Mouse (Mus musculus): ENCODE measurements around the gene Capzb. TPM values are rescaled to one million over a fixed set of nuclear protein-coding genes. Genes with fewer than 3 reads are reported as not detected.
A peak's percentile ranks its signal among the peaks of the same experiment; 100 is the strongest.

Capzb gene
- total and polyA plus RNA-seq, 3 experiments = 86.4 to 388 (median 160) TPM

DNA sequence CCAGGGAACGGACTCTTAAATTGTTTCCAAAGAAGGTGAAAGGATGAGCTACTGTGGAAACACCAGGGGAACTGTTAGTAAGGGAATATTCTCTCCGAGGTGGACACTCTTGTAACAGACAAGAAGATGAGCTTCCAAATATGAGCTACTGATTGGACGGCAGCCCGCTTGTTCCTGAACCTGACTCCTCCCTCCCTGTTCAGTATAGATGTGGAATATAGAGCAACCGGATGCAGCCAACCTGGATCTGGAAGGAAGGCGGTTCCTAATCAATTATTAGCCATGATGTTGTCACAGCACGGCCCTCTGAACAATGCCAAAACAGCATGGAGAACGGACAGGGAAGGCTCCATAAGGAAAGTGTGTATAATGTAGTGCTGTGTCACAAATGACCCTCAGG, 27.4 kb upstream of the Capzb start:
- no peak overlapping the region for H3K4me2 ChIP-seq (ENCODE audit: insufficient read depth, low read depth, poor library complexity, severe bottlenecking)
- H3K27me3 ChIP-seq (replicated peaks) = no peaks in the 10 kb centered on the region
- H3K4me1 ChIP-seq (ENCODE audit: control insufficient read depth in 1 of 2, insufficient read depth in 2 of 2) = peaks cover 3 to 20% of the 10 kb centered on the region in 2 experiments; a peak in 3 of 4 replicates
- H3K9me3 ChIP-seq (replicated peaks; ENCODE audit: low read length) = no peaks in the 10 kb centered on the region
- H3K79me2 ChIP-seq (replicated peaks; ENCODE audit: control insufficient read depth, extremely low read depth, insufficient read depth, poor library complexity, severe bottlenecking) = no peaks in the 10 kb centered on the region
- in situ Hi-C loops (cut with MboI; ENCODE audit: low pct_ligation_motif_present, low pct_unique_long_range_greater_than_20kb, low sequenced_read_pairs) = no loop called here
- no peak for DNase-seq (ENCODE audit: extremely low read depth)
- no peak overlapping the region for H3K4me3 ChIP-seq (replicated peaks in 1 of 3; ENCODE audit: low read depth in 2 of 3, low read length in 2 of 3, poor library complexity in 1 of 3)
- TF ChIP-seq MEF2A (IDR thresholded peaks at IDR 0.05; ENCODE audit: borderline replicate concordance, low read depth, low read length) (no peak), ZNF384 (IDR thresholded peaks at IDR 0.05; ENCODE audit: low read depth, low read length) (no peak), ETS1 (conservative IDR thresholded peaks at IDR 0.05; ENCODE audit: low read depth, low read length) (no peak), JUN (IDR thresholded peaks at IDR 0.05; ENCODE audit: insufficient read depth, low read depth, low read length) (no peak), CHD1 (IDR thresholded peaks at IDR 0.05; ENCODE audit: low read depth, low read length) (no peak), RCOR1 (conservative IDR thresholded peaks at IDR 0.05; ENCODE audit: low read depth, low read length) (no peak), UBTF (IDR thresholded peaks at IDR 0.05; ENCODE audit: low read depth, low read length) (no peak), NRF1 (IDR thresholded peaks at IDR 0.05; ENCODE audit: low read depth, low read length) (no peak), PAX5 (IDR thresholded peaks at IDR 0.05; ENCODE audit: low read length) (no peak), SIN3A (IDR thresholded peaks at IDR 0.05; ENCODE audit: low read length) (no peak), SMC3 (IDR thresholded peaks at IDR 0.05; ENCODE audit: low read depth, low read length) (no peak), MXI1 (IDR thresholded peaks at IDR 0.05; ENCODE audit: low read depth, low read length) (no peak)
- H3K27ac ChIP-seq (ENCODE audit: insufficient read depth, low read depth) = no peak overlapping the region
- H3K36me3 ChIP-seq (replicated peaks in 1 of 2; ENCODE audit: control insufficient read depth in 1 of 2, insufficient read depth in 1 of 2, low read length in 1 of 2) = no peaks in the 10 kb centered on the region
- dilution Hi-C loops (cut with MboI; ENCODE audit: extremely low pct_ligation_motif_present, extremely low pct_unique_long_range_greater_than_20kb, low sequenced_read_pairs) = no loop called here
- no peak overlapping the region for H3K9ac ChIP-seq (ENCODE audit: insufficient read depth, low read depth)

DNA sequence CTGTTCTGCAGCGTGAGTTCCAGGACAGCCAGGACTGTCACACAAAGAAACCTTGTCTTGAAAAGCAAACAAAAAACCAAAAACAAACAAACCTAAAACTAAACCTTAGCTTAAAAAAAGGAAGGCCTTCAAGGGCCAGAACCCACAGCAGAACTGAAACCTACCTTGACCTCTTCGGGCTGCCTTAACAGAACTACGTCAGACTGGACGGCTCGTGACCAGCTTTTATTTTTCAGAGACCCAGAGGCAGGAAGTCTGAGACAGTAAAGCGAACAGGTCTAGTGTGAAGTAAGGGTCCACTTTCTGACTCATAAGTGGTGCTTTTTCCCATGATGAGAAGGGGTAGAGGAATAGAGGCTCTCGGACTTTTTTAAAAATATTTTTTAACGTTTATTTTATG, 26.5 kb upstream of the Capzb start:
- no peak overlapping the region for H3K9ac ChIP-seq (ENCODE audit: insufficient read depth, low read depth)
- H3K36me3 ChIP-seq (replicated peaks in 1 of 2; ENCODE audit: control insufficient read depth in 1 of 2, insufficient read depth in 1 of 2, low read length in 1 of 2) = no peaks in the 10 kb centered on the region
- no peak overlapping the region; the same call in 1 of the 2 replicates for H3K4me2 ChIP-seq (ENCODE audit: insufficient read depth, low read depth, poor library complexity, severe bottlenecking)
- peaks cover 3 to 20% of the 10 kb centered on the region in 2 experiments; a peak in 3 of 4 replicates for H3K4me1 ChIP-seq (ENCODE audit: control insufficient read depth in 1 of 2, insufficient read depth in 2 of 2)
- TF ChIP-seq PAX5 (IDR thresholded peaks at IDR 0.05; ENCODE audit: low read length) = no peak
- 0 out of 2 replicates have a peak, but pooled peaks have one; percentile 14 for TF ChIP-seq HCFC1 (IDR thresholded peaks at IDR 0.05; ENCODE audit: low read depth, low read length)
- TF ChIP-seq USF1 (IDR thresholded peaks at IDR 0.05; ENCODE audit: low read depth, low read length) = peak; percentile 16
- peak; percentile 58; the same call in 1 of the 2 replicates for TF ChIP-seq ELF1 (IDR thresholded peaks at IDR 0.05; ENCODE audit: low read depth, low read length)
- TF ChIP-seq BHLHE40 (IDR thresholded peaks at IDR 0.05; ENCODE audit: low read depth, low read length) = peak; percentile 89
- peak; percentile 81 for TF ChIP-seq IRF4 (IDR thresholded peaks at IDR 0.05; ENCODE audit: low read depth, low read length)
- no peak for TF ChIP-seq JUND (conservative IDR thresholded peaks at IDR 0.05; ENCODE audit: low read depth, low read length)
- DNase-seq (ENCODE audit: extremely low read depth) = no peak
- no peak overlapping the region for H3K4me3 ChIP-seq (replicated peaks in 1 of 3; ENCODE audit: low read depth in 2 of 3, low read length in 2 of 3, poor library complexity in 1 of 3)
- H3K79me2 ChIP-seq (replicated peaks; ENCODE audit: control insufficient read depth, extremely low read depth, insufficient read depth, poor library complexity, severe bottlenecking) = no peaks in the 10 kb centered on the region
- dilution Hi-C loops (cut with MboI; ENCODE audit: extremely low pct_ligation_motif_present, extremely low pct_unique_long_range_greater_than_20kb, low sequenced_read_pairs) = no loop called here
- no peaks in the 10 kb centered on the region for H3K9me3 ChIP-seq (replicated peaks; ENCODE audit: low read length)
- H3K27me3 ChIP-seq (replicated peaks) = no peaks in the 10 kb centered on the region
- in situ Hi-C loops (cut with MboI; ENCODE audit: low pct_ligation_motif_present, low pct_unique_long_range_greater_than_20kb, low sequenced_read_pairs) = no loop called here
- no peak overlapping the region for H3K27ac ChIP-seq (ENCODE audit: insufficient read depth, low read depth)
